Mouse (Mus musculus) c-Kit-positive CD71-negative TER-119-negative erythroid progenitor cells, embryonic 14.5 days (primary cell): ENCODE measurements around the gene Ttc34.
A peak's percentile ranks its signal among the peaks of the same experiment; 100 is the strongest.

Experiments used
- DNase-seq: peaks from one replicate; pipeline ENCODE4 v3.0.0-alpha.2; 2013; ENCODE audit warnings: low read depth

Ttc34 gene

GRCm38 (mm10) chr4:154837170-154837569 is at the start of gene Ttc34:
Gene Ttc34, plus strand, starts transcription at chr4:154837459.
- DNase-seq, result peak; percentile 65

GRCm38 (mm10) chr4:154787960-154788702 is 49.1 kb upstream of the Ttc34 start:
- DNase-seq, result no peak

- no peak for DNase-seq
These were observed 45.4 kb upstream of the Ttc34 start for GRCm38 (mm10) chr4:154791894-154792293.

- DNase-seq, result no peak
These were observed 43.8 kb upstream of the Ttc34 start for GRCm38 (mm10) chr4:154793499-154793898.

GRCm38 (mm10) chr4:154797834-154798233 is 39.4 kb upstream of the Ttc34 start:
- DNase-seq, result peak; percentile 28

GRCm38 (mm10) chr4:154800543-154800942 is 36.7 kb upstream of the Ttc34 start:
- no peak for DNase-seq

GRCm38 (mm10) chr4:154802210-154802609 is 35.0 kb upstream of the Ttc34 start:
- no peak for DNase-seq

- peak; percentile 30 for DNase-seq
These were observed 11.6 kb upstream of the Ttc34 start for GRCm38 (mm10) chr4:154825662-154826061.

GRCm38 (mm10) chr4:154826224-154826623 is 11.0 kb upstream of the Ttc34 start:
- DNase-seq, result no peak

GRCm38 (mm10) chr4:154827181-154827580 is 10.1 kb upstream of the Ttc34 start:
- no peak for DNase-seq

GRCm38 (mm10) chr4:154827861-154828610 is 9.2 kb upstream of the Ttc34 start:
- DNase-seq, result no peak

- DNase-seq, result no peak
These were observed 5.2 kb upstream of the Ttc34 start for GRCm38 (mm10) chr4:154831915-154832573.

- no peak for DNase-seq
These were observed 910 bp upstream of the Ttc34 start for GRCm38 (mm10) chr4:154836183-154836915.

- DNase-seq, result no peak
These were observed 1.5 kb downstream of the Ttc34 start for GRCm38 (mm10) chr4:154838741-154839140.

- DNase-seq, result peak; percentile 30
These were observed 2.1 kb downstream of the Ttc34 start for GRCm38 (mm10) chr4:154839406-154839805.

GRCm38 (mm10) chr4:154852696-154853095 is 15.4 kb downstream of the Ttc34 start:
- DNase-seq, result no peak

GRCm38 (mm10) chr4:154853881-154854280 is 16.6 kb downstream of the Ttc34 start:
- DNase-seq, result no peak

GRCm38 (mm10) chr4:154854676-154855345 is 17.6 kb downstream of the Ttc34 start:
- DNase-seq, result no peak

GRCm38 (mm10) chr4:154855721-154856479 is 18.6 kb downstream of the Ttc34 start:
- DNase-seq, result peak; percentile 36

- no peak for DNase-seq
These were observed 19.2 kb downstream of the Ttc34 start for GRCm38 (mm10) chr4:154856480-154856837.

- no peak for DNase-seq
These were observed 19.6 kb downstream of the Ttc34 start for GRCm38 (mm10) chr4:154856882-154857281.
